Mouse (Mus musculus): ENCODE measurements around the gene Rxra.

DNA sequence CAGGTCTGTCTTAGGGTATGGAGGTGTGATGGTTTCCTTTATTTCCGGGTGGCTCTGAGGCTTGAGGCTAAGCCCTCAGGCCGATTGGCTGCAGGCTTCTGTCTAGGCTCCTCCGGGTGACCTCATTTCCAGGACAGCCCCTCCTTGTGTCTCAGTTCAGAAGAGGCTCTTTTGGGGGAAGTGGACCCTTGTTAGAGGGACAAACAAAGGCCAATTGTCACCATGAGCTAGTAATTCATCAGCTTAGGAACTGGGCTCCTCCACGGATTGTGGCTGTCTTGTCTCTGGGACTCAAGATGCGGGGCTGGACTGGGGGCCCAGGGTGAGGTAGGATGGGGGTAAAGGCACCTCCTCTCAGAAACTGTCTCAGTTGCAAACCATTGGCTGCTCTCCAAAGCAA, 5.5 kb upstream of the Rxra start:
- no peak for TF ChIP-seq POLR2A (IDR thresholded peaks at IDR 0.05; ENCODE audit: borderline replicate concordance, insufficient read depth, low read length)
- no peak for TF ChIP-seq CTCF (IDR thresholded peaks at IDR 0.05; ENCODE audit: borderline replicate concordance, insufficient read depth, low read depth, low read length)

Data from cerebellum, adult 2 months (tissue).